Mouse (Mus musculus): ENCODE measurements around the gene Ocln. TPM values are rescaled to one million over a fixed set of nuclear protein-coding genes. Genes with fewer than 3 reads are reported as not detected.
"Not testable (repeated sequence)": the region's sequence is repeated elsewhere in the genome, so short reads cannot be mapped to it uniquely, and the experiment has no call there.

Gene Ocln
- polyA plus RNA-seq, 1 experiment from 2014 or later = 7.4 TPM

DNA sequence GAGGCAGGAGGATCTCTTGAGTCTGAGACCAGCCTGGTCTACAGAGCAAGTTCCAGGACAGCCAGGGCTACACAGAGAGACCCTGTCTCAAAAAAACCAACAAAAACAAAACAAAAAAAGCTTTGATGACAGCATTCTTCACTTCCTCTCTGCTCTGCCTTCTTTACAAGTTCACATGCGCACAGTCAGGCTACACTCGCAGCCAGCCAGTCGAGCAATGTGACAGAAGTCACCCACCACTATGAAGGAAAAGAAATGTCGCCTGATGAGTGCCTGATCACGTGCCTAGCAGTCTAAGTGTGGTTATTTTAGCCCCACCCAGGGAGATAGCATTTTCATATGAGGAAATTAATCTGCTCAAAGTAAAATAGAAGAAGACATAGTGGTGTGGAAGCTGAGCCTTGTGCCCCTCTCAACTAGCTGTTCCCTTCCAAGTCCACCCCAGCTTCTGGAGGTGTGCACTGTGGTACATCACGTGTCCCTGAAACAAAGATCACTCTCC is 34.8 kb downstream of the Ocln start:
- 79% methylated on average over 6 of the region's 6 CpGs for WGBS
- Histone ChIP-seq H3K27ac (replicated peaks; ENCODE audit: low read depth, low read length) (peak overlapping the region; percentile 50; the same call in 1 of the 2 replicates), H3K9me3 (ENCODE audit: control insufficient read depth, low read length) (no peaks in the 10 kb centered on the region), H3K4me3 (ENCODE audit: low read depth, low read length) (no peak overlapping the region), H3K4me2 (ENCODE audit: low read depth, low read length) (no peak overlapping the region), H3K9ac (ENCODE audit: low read depth, low read length) (no peak overlapping the region), H3K27me3 (replicated peaks; ENCODE audit: control insufficient read depth, insufficient read depth, low read length) (no peaks in the 10 kb centered on the region), H3K36me3 (ENCODE audit: control insufficient read depth, insufficient read depth, low read length) (no peaks in the 10 kb centered on the region), H3K4me1 (ENCODE audit: control insufficient read depth, insufficient read depth, low read length) (no peaks in the 10 kb centered on the region)
- no peak for ATAC-seq (ENCODE audit: low read depth)
- DNase-seq (ENCODE audit: low spot score) = no peak

DNA sequence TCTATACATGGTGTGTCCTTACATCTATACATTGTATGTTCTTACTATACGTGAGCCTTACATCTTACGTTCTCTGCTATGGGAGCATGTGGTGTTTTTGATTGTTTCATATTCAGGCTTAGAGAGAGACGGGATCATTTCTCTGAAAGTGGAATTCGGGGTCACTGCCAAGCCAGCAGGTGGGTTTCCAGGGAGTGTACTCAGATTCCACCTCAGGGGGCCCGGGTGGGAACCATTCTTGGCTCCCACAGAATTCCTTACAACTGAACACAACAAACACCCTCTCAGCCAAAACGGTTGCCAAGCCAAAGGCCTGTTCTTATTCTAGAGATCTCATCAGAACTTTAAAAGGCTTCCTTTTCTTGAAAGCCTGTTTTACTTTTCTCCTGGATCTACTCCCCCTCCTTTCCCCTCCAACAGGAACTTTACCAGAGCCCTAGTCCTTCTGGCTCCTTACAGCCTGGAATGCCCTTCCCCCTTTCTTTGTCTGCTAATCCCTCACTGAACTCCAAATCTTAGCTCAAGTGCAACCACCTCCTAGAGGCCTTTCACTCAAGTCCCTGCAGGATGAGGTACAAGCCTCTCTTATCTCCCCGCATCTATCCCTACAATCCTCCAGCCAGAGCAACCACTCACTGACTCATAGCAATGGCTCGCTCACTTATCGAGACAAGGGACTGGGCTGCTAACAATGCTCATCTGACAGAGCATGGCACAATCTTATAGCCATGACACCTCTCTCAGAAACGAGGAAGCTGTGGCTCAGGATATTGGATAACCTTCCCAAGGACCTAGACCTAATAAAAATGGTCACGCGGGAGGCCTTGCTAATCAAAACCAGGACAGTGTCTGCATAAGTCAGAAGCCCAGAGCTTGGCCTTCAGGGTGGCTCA is 36.1 kb downstream of the Ocln start:
- H3K27me3 ChIP-seq (replicated peaks; ENCODE audit: control insufficient read depth, insufficient read depth, low read length) = no peaks in the 10 kb centered on the region
- H3K27ac ChIP-seq (replicated peaks; ENCODE audit: low read depth, low read length) = peak overlapping the region; percentile 42
- H3K36me3 ChIP-seq (ENCODE audit: control insufficient read depth, insufficient read depth, low read length) = no peaks in the 10 kb centered on the region
- no peaks in the 10 kb centered on the region for H3K9me3 ChIP-seq (ENCODE audit: control insufficient read depth, low read length)
- H3K4me1 ChIP-seq (ENCODE audit: control insufficient read depth, insufficient read depth, low read length) = no peaks in the 10 kb centered on the region
- DNase-seq (ENCODE audit: low spot score) (peak; percentile 75), ATAC-seq (ENCODE audit: low read depth) (peak; percentile 81)
- H3K4me3 ChIP-seq (ENCODE audit: low read depth, low read length) = no peak overlapping the region
- H3K9ac ChIP-seq (ENCODE audit: low read depth, low read length) = no peak overlapping the region
- WGBS = 29% methylated on average over 12 of the region's 12 CpGs
- H3K4me2 ChIP-seq (ENCODE audit: low read depth, low read length) = no peak overlapping the region

DNA sequence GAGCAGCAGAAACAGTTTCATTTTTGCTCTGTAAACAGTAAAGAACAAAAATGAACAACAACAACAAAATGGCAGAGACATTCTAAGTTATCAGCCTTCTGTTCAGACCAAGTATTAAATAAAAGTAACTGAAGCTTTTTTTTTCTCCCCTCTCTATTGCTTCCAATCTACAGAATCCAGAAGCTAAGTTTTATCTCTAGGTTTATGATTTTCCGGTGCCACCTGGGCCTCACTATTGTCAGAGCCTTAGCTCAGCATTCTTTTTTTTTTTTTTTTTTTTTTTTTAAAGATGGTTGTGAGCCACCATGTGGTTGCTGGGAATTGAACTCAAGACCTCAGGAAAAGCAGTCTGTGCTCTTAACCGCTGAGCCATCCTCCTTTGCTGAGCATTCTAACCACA is 39.7 kb downstream of the Ocln start:
- H3K4me2 ChIP-seq (ENCODE audit: low read depth, low read length) = no peak overlapping the region
- H3K27me3 ChIP-seq (replicated peaks; ENCODE audit: control insufficient read depth, insufficient read depth, low read length) = no peaks in the 10 kb centered on the region
- no peaks in the 10 kb centered on the region for H3K4me1 ChIP-seq (ENCODE audit: control insufficient read depth, insufficient read depth, low read length)
- ATAC-seq (ENCODE audit: low read depth) = no peak
- H3K27ac ChIP-seq (replicated peaks; ENCODE audit: low read depth, low read length) = no peak overlapping the region
- H3K9me3 ChIP-seq (ENCODE audit: control insufficient read depth, low read length) = no peaks in the 10 kb centered on the region
- H3K9ac ChIP-seq (ENCODE audit: low read depth, low read length) = no peak overlapping the region
- no peaks in the 10 kb centered on the region for H3K36me3 ChIP-seq (ENCODE audit: control insufficient read depth, insufficient read depth, low read length)
- no peak overlapping the region for H3K4me3 ChIP-seq (ENCODE audit: low read depth, low read length)
- 88% methylated on average over 2 of the region's 2 CpGs for WGBS
- DNase-seq (ENCODE audit: low spot score) = no peak

DNA sequence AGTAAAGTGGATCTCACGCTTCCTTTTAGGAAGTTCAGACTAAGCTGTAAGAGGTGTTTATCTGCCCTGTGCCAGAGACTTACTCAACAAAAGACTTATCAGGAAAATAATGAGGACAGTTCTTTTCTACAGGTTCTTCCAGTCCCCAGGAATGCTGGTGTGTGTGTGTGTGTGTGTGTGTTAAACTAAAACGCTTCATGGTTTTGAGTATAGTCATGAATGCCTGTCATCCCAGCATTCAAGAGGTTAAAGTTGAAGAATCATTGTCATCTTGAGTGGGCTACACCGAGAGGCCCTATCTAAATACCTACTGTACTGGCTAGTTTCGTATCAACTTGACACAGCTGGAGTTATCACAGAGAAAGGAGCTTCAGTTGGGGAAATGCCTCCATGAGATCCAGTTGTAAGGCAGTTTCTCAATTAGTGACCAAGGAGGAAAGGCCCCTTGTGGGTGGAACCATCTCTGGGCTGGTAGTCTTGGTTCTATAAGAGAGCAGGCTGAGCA is 40.6 kb downstream of the Ocln start:
- no peak overlapping the region for H3K4me3 ChIP-seq (ENCODE audit: low read depth, low read length)
- no peak for ATAC-seq (ENCODE audit: low read depth)
- no peaks in the 10 kb centered on the region for H3K27me3 ChIP-seq (replicated peaks; ENCODE audit: control insufficient read depth, insufficient read depth, low read length)
- no peak overlapping the region for H3K4me2 ChIP-seq (ENCODE audit: low read depth, low read length)
- H3K27ac ChIP-seq (replicated peaks; ENCODE audit: low read depth, low read length) = no peak overlapping the region
- H3K4me1 ChIP-seq (ENCODE audit: control insufficient read depth, insufficient read depth, low read length) = no peaks in the 10 kb centered on the region
- H3K9ac ChIP-seq (ENCODE audit: low read depth, low read length) = no peak overlapping the region
- no peaks in the 10 kb centered on the region for H3K36me3 ChIP-seq (ENCODE audit: control insufficient read depth, insufficient read depth, low read length)
- no peaks in the 10 kb centered on the region for H3K9me3 ChIP-seq (ENCODE audit: control insufficient read depth, low read length)
- no peak for DNase-seq (ENCODE audit: low spot score)
- WGBS = 65% methylated on average over 4 of the region's 4 CpGs

DNA sequence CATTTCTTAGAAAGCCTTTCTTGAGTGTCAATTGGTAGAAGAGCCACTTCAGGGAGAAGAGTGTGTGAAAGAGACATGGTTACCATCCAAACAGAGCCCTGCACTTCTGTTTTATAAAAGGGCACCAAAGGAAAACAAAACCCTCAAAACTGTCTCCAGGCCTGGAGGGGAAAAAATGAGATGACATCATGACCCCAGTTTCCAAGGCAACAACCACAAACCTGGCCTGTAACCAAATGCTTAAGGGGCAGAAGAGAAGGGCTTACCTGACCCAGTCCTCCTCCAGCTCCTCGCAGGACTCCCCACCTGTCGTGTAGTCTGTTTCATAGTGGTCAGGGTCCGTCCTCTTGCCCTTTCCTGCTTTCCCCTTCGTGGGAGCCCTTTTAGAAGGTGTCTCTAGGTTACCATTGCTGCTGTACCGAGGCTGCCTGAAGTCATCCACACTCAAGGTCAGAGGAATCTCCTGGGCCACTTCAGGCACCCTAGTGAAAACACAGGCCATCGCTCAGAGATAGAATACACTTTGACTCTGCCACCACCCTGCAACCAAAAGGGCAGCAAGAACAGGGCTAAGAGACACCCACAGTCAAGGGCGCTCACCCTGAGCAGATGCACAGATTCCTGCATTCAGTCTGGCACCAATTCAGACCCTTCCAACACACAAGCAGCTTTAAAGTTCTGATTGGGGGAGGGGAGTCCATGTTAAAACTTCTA is 41.2 kb downstream of the Ocln start:
- Histone ChIP-seq H3K4me3 (ENCODE audit: low read depth, low read length) (no peak overlapping the region), H3K4me1 (ENCODE audit: control insufficient read depth, insufficient read depth, low read length) (no peaks in the 10 kb centered on the region), H3K27me3 (replicated peaks; ENCODE audit: control insufficient read depth, insufficient read depth, low read length) (no peaks in the 10 kb centered on the region), H3K9ac (ENCODE audit: low read depth, low read length) (no peak overlapping the region), H3K36me3 (ENCODE audit: control insufficient read depth, insufficient read depth, low read length) (no peaks in the 10 kb centered on the region), H3K9me3 (ENCODE audit: control insufficient read depth, low read length) (no peaks in the 10 kb centered on the region), H3K4me2 (ENCODE audit: low read depth, low read length) (no peak overlapping the region), H3K27ac (replicated peaks; ENCODE audit: low read depth, low read length) (no peak overlapping the region)
- DNase-seq (ENCODE audit: low spot score) (no peak), ATAC-seq (ENCODE audit: low read depth) (no peak)
- 61% methylated on average over 7 of the region's 7 CpGs for WGBS

DNA sequence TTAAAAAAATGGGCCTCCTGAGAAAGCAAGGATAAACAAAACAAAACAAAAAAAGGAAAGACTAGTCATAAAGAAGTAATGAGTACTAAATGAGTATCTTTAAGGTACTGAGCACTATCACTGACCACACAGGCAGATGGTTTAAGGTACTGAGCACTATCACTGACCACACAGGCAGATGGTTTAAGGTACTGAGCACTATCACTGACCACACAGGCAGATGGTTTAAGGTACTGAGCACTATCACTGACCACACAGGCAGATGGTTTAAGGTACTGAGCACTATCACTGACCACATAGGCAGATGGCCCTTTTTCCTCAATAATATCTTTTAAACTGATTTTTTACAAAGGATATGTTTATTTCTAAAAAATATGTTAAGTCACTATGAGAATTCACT is 52.9 kb downstream of the Ocln start:
- not testable (repeated sequence) for DNase-seq (ENCODE audit: low spot score); H3K36me3 ChIP-seq (ENCODE audit: control insufficient read depth, insufficient read depth, low read length); H3K4me2 ChIP-seq (ENCODE audit: low read depth, low read length); H3K9me3 ChIP-seq (ENCODE audit: control insufficient read depth, low read length); H3K4me1 ChIP-seq (ENCODE audit: control insufficient read depth, insufficient read depth, low read length); H3K9ac ChIP-seq (ENCODE audit: low read depth, low read length); ATAC-seq (ENCODE audit: low read depth); H3K27ac ChIP-seq (replicated peaks; ENCODE audit: low read depth, low read length); H3K27me3 ChIP-seq (replicated peaks; ENCODE audit: control insufficient read depth, insufficient read depth, low read length); H3K4me3 ChIP-seq (ENCODE audit: low read depth, low read length)

DNA sequence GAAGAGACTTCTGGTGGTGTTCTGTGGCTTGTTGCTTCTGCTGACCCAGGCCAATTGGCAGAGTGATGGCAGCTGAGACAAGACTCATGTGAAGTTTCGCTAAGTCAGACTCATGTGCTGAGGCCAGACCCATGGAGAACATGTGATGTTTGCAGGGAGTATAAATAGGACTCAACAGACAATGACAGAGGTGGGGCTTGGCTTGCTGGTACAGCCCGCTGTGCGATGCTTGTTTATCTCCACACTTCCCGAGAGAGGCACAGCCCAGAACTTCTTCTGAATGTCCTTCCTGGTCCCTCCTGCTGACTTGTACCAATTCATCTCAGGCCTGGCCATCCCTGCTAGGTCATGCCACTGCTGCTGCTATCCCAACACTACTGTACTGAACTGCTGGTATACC is 57.2 kb downstream of the Ocln start:
- H3K27me3 ChIP-seq (replicated peaks; ENCODE audit: control insufficient read depth, insufficient read depth, low read length) = no peaks in the 10 kb centered on the region
- no peak overlapping the region for H3K4me2 ChIP-seq (ENCODE audit: low read depth, low read length)
- H3K27ac ChIP-seq (replicated peaks; ENCODE audit: low read depth, low read length) = no peak overlapping the region
- no peaks in the 10 kb centered on the region for H3K4me1 ChIP-seq (ENCODE audit: control insufficient read depth, insufficient read depth, low read length)
- no peaks in the 10 kb centered on the region for H3K36me3 ChIP-seq (ENCODE audit: control insufficient read depth, insufficient read depth, low read length)
- H3K9ac ChIP-seq (ENCODE audit: low read depth, low read length) = no peak overlapping the region
- no peak overlapping the region for H3K4me3 ChIP-seq (ENCODE audit: low read depth, low read length)
- DNase-seq (ENCODE audit: low spot score) = no peak
- 86% methylated on average over 4 of the region's 4 CpGs for WGBS
- no peak for ATAC-seq (ENCODE audit: low read depth)
- no peaks in the 10 kb centered on the region for H3K9me3 ChIP-seq (ENCODE audit: control insufficient read depth, low read length)

DNA sequence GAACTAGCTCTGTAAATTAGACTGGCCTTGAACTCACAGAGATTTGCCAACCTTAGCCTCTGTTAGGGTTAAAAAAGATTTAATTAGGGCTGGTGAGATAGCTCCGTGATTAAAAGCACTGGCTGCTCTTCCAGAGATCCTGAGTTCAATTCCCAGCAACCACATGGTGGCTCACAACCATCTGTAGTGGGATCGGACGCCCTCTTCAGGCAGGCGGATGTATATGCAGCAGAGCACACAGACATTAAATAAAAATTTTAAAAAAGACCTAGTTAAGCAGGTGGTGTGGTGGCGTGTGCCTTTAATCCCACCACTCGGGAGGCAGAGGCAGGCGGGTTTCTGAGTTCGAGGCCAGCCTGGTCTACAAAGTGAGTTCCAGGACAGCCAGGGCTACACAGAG is 58.1 kb downstream of the Ocln start:
- not testable (repeated sequence) for H3K4me2 ChIP-seq (ENCODE audit: low read depth, low read length); DNase-seq (ENCODE audit: low spot score); H3K4me1 ChIP-seq (ENCODE audit: control insufficient read depth, insufficient read depth, low read length); H3K36me3 ChIP-seq (ENCODE audit: control insufficient read depth, insufficient read depth, low read length); H3K27ac ChIP-seq (replicated peaks; ENCODE audit: low read depth, low read length); ATAC-seq (ENCODE audit: low read depth); H3K27me3 ChIP-seq (replicated peaks; ENCODE audit: control insufficient read depth, insufficient read depth, low read length); H3K9ac ChIP-seq (ENCODE audit: low read depth, low read length); H3K4me3 ChIP-seq (ENCODE audit: low read depth, low read length); H3K9me3 ChIP-seq (ENCODE audit: control insufficient read depth, low read length)
- 62% methylated on average over 8 of the region's 8 CpGs for WGBS
